Mouse (Mus musculus) kidney, embryonic 16.5 days (tissue): Measurements from ENCODE around the gene Gm266. TPM values are rescaled to one million over a fixed set of nuclear protein-coding genes. Genes with fewer than 3 reads are reported as not detected.

Experiments
- ATAC-seq: fragments of 200-750 bp; cut with Nextera tagmentation; 2 replicates; pipeline ENCODE4 v1.8.0; 2017; ENCODE audit warnings: moderate TSS enrichment; ENCODE audit not compliant: low FRiP score, low TSS enrichment
- H3K27ac ChIP-seq: fragments of 300-500 bp; sonication (generic); 2 replicates; pipeline ENCODE4 v1.5.1; 2014; ENCODE audit warnings: low read length
- H3K27me3 ChIP-seq: fragments of 300-500 bp; sonication (generic); 2 replicates; pipeline ENCODE4 v1.6.1; 2014; ENCODE audit warnings: low read length, control low read depth, mixed read lengths; ENCODE audit not compliant: insufficient read depth
- H3K36me3 ChIP-seq: fragments of 300-500 bp; sonication (generic); 2 replicates; pipeline ENCODE4 v1.6.1; 2014; ENCODE audit warnings: low read length, control low read depth, mixed read lengths; ENCODE audit not compliant: insufficient read depth
- H3K4me1 ChIP-seq: fragments of 300-500 bp; sonication (generic); 2 replicates; pipeline ENCODE4 v1.6.1; 2014; ENCODE audit warnings: low read length, control low read depth, mixed read lengths; ENCODE audit not compliant: insufficient read depth
- H3K4me2 ChIP-seq: fragments of 300-500 bp; sonication (generic); replicated peaks from 2 replicates; pipeline ENCODE4 v1.6.1; 2014; ENCODE audit warnings: low read depth, low read length
- H3K4me3 ChIP-seq: fragments of 300-500 bp; sonication (generic); 2 replicates; pipeline ENCODE4 v1.5.1; 2014; ENCODE audit warnings: mild to moderate bottlenecking, low read length
- H3K9ac ChIP-seq: fragments of 300-500 bp; sonication (generic); replicated peaks from 2 replicates; pipeline ENCODE4 v1.6.1; 2014; ENCODE audit warnings: low read length
- H3K9me3 ChIP-seq: fragments of 300-500 bp; sonication (generic); 2 replicates; pipeline ENCODE4 v1.6.1; 2016; ENCODE audit warnings: low read length, control low read depth
- WGBS: fragments of 180-500 bp; shearing (Covaris S2); extraction: QIAGEN DNeasy Blood & Tissue Kit; methylation state at CpG from one replicate; pipeline ENCODE4 v1.1.7; 2014; 5-methylcytosine and 5-hydroxymethylcytosine counted together
- polyA plus RNA-seq: library from polyadenylated mRNA; unstranded; fragments of >200 nt; fragmentation: Nextera tagmentation; extraction: Ambion mirVana; gene quantifications from 2 replicates; pipeline ENCODE4 v1.2.1, GENCODE M21; 2015

The Gm266 gene
- polyA plus RNA-seq, 1 experiment from 2014 or later = 84.8 TPM

GRCm38 (mm10) chr12:111442309-111443010 lies 43.2 kb downstream of the Gm266 start, which contains the start of gene Tnfaip2:
Tnfaip2 (plus strand) TSS chr12:111442469.
- no peaks in the 10 kb centered on the region for H3K9me3 ChIP-seq
- peaks cover 50% of the 10 kb centered on the region for H3K4me1 ChIP-seq
- peak within 1 kb of the TSS; percentile 51 for H3K27ac ChIP-seq
- peak within 1 kb of the TSS; percentile 66 for H3K4me2 ChIP-seq
- peak; percentile 79 for ATAC-seq
- peak within 1 kb of the TSS; percentile 48 for H3K4me3 ChIP-seq
- peaks cover 42% of the 10 kb centered on the region for H3K27me3 ChIP-seq
- H3K36me3 ChIP-seq = no peaks in the 10 kb centered on the region
- peak within 1 kb of the TSS; percentile 63 for H3K9ac ChIP-seq
- under 1% methylated on average over 48 of the region's 48 CpGs for WGBS

GRCm38 (mm10) chr12:111441523-111441922 lies 44.1 kb downstream of the Gm266 start:
- H3K36me3 ChIP-seq = no peaks in the 10 kb centered on the region
- H3K27me3 ChIP-seq = peaks cover 34% of the 10 kb centered on the region
- no peak overlapping the region for H3K4me2 ChIP-seq
- 67% methylated on average over 3 of the region's 3 CpGs for WGBS
- H3K9ac ChIP-seq = no peak overlapping the region
- no peak for ATAC-seq
- H3K4me3 ChIP-seq = no peak overlapping the region
- H3K27ac ChIP-seq = no peak overlapping the region; the same call in 1 of the 2 replicates
- H3K9me3 ChIP-seq = no peaks in the 10 kb centered on the region
- peaks cover 43% of the 10 kb centered on the region for H3K4me1 ChIP-seq

GRCm38 (mm10) chr12:111440701-111441373 lies 44.8 kb downstream of the Gm266 start:
- Histone ChIP-seq H3K4me3 (no peak overlapping the region), H3K4me1 (peaks cover 39% of the 10 kb centered on the region), H3K27ac (no peak overlapping the region), H3K9ac (no peak overlapping the region), H3K27me3 (peaks cover 27% of the 10 kb centered on the region), H3K36me3 (no peaks in the 10 kb centered on the region), H3K9me3 (no peaks in the 10 kb centered on the region), H3K4me2 (no peak overlapping the region)
- 86% methylated on average over 9 of the region's 9 CpGs for whole genome bisulfite sequencing
- ATAC-seq = no peak

- peaks cover 9% of the 10 kb centered on the region for H3K27me3 ChIP-seq
- peaks cover 35% of the 10 kb centered on the region for H3K4me1 ChIP-seq
- no peak overlapping the region for H3K4me3 ChIP-seq
- no peak for ATAC-seq
- H3K4me2 ChIP-seq = no peak overlapping the region
- H3K27ac ChIP-seq = no peak overlapping the region
- WGBS = 78% methylated on average over 6 of the region's 6 CpGs
- H3K9me3 ChIP-seq = no peaks in the 10 kb centered on the region
- no peak overlapping the region for H3K9ac ChIP-seq
- H3K36me3 ChIP-seq = no peaks in the 10 kb centered on the region
These were observed 46.8 kb downstream of the Gm266 start for GRCm38 (mm10) chr12:111438850-111439249.

- Histone ChIP-seq H3K36me3 (no peaks in the 10 kb centered on the region), H3K9me3 (no peaks in the 10 kb centered on the region), H3K27ac (peak overlapping the region; percentile 31; the same call in 1 of the 2 replicates), H3K4me2 (0 out of 2 replicates have a peak overlapping the region, but pooled peaks have one; percentile 3), H3K27me3 (no peaks in the 10 kb centered on the region), H3K4me3 (no peak overlapping the region), H3K4me1 (peaks cover 35% of the 10 kb centered on the region), H3K9ac (no peak overlapping the region)
- 58% methylated on average over 5 of the region's 5 CpGs for WGBS
- no peak for ATAC-seq
These were observed 48.3 kb downstream of the Gm266 start for GRCm38 (mm10) chr12:111437222-111437900.

- Histone ChIP-seq H3K27ac (no peak overlapping the region; the same call in 1 of the 2 replicates), H3K4me3 (no peak overlapping the region), H3K4me1 (peaks cover 35% of the 10 kb centered on the region), H3K9me3 (no peaks in the 10 kb centered on the region), H3K36me3 (no peaks in the 10 kb centered on the region), H3K9ac (no peak overlapping the region), H3K27me3 (no peaks in the 10 kb centered on the region), H3K4me2 (no peak overlapping the region)
- whole genome bisulfite sequencing = 53% methylated on average over 8 of the region's 8 CpGs
- ATAC-seq = no peak
These were observed 49.0 kb downstream of the Gm266 start for GRCm38 (mm10) chr12:111436640-111437039.

- no peak overlapping the region; the same call in 1 of the 2 replicates for H3K27ac ChIP-seq
- WGBS = 83% methylated on average over 3 of the region's 3 CpGs
- H3K9me3 ChIP-seq = no peaks in the 10 kb centered on the region
- no peak overlapping the region for H3K4me2 ChIP-seq
- H3K4me3 ChIP-seq = no peak overlapping the region
- no peak overlapping the region for H3K9ac ChIP-seq
- H3K36me3 ChIP-seq = no peaks in the 10 kb centered on the region
- H3K27me3 ChIP-seq = no peaks in the 10 kb centered on the region
- peaks cover 40% of the 10 kb centered on the region for H3K4me1 ChIP-seq
- no peak for ATAC-seq
These were observed 49.5 kb downstream of the Gm266 start for GRCm38 (mm10) chr12:111436170-111436569.

GRCm38 (mm10) chr12:111434745-111435327 lies 50.8 kb downstream of the Gm266 start:
- no peak overlapping the region for H3K4me2 ChIP-seq
- H3K4me3 ChIP-seq = no peak overlapping the region
- no peak for ATAC-seq

More at GRCm38 (mm10) chr12:111434745-111435327, 50.8 kb downstream of the Gm266 start:
- Histone ChIP-seq H3K9ac (no peak overlapping the region), H3K27ac (peak overlapping the region; percentile 85), H3K36me3 (no peaks in the 10 kb centered on the region), H3K4me1 (peaks cover 53% of the 10 kb centered on the region), H3K27me3 (peaks cover 2% of the 10 kb centered on the region; the same call in 1 of the 2 replicates), H3K9me3 (no peaks in the 10 kb centered on the region)
- WGBS = 53% methylated on average over 8 of the region's 8 CpGs
